Mouse (Mus musculus): Measurements from ENCODE around the gene Dnah10. TPM values are rescaled to one million over a fixed set of nuclear protein-coding genes. Genes with fewer than 3 reads are reported as not detected.
A peak's percentile ranks its signal among the peaks of the same experiment; 100 is the strongest.

The Dnah10 gene
- polyA plus RNA-seq, 1 experiment from 2014 or later: 0.03 TPM

DNA sequence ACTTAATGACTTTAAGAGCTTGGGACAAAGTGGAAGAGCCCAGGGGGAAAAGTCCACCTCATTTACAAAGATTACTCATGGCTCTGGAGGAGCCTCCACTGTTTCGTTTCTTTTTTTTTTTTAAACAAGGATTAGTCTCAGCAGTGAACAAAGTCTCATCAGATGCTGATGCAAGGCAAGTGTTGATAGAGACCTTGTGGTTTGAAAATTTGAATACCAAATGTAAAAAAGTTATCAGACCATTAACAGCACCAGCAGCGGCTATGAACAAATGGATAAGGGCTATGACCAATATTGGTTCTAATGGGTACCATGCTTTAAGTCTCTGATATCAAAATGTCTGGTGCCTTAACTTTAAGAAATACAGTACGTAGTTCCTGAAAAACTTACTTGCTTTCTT is 124.1 kb downstream of the Dnah10 start:
- no peaks in the 10 kb centered on the region for H3K9me3 ChIP-seq (ENCODE audit: control insufficient read depth, low read length)
- ATAC-seq (ENCODE audit: insufficient read depth, low FRiP score, low TSS enrichment) (no peak), DNase-seq (ENCODE audit: low spot score) (no peak)
- H3K27ac ChIP-seq (ENCODE audit: low read depth, low read length): no peak overlapping the region
- no peak overlapping the region for H3K4me2 ChIP-seq (ENCODE audit: low read depth)
- no peaks in the 10 kb centered on the region for H3K4me1 ChIP-seq (ENCODE audit: control insufficient read depth, insufficient read depth, low read length)
- WGBS: 85% methylated on average over 3 of the region's 3 CpGs
- no peak overlapping the region for H3K4me3 ChIP-seq (ENCODE audit: low read depth, low read length)
- H3K36me3 ChIP-seq (ENCODE audit: control insufficient read depth, insufficient read depth, low read length): no peaks in the 10 kb centered on the region
- no peak overlapping the region for H3K9ac ChIP-seq (ENCODE audit: low read length)
- no peaks in the 10 kb centered on the region for H3K27me3 ChIP-seq (ENCODE audit: control insufficient read depth, insufficient read depth, low read length)

DNA sequence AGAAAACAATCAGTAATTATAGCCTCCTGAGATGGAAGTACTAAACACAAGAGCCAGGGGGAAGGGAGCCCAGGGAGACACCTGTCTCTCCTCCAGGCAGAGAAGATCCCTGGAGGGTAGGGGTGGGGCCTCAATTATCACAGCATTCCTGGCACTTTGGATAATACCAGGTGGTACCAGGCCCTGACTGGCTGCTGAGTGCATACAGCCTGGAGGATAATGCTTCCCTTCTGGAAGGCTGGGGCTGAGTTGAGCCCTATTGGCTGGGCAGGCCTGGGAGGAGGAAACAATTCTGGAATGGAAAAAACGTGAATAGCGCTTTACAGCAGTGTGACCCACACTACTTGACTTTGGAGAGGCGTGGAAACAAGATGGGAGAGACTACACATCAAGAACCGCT is 126.7 kb downstream of the Dnah10 start:
- ATAC-seq (ENCODE audit: insufficient read depth, low FRiP score, low TSS enrichment): no peak
- WGBS: 39% methylated on average over 4 of the region's 4 CpGs
- no peak overlapping the region for H3K4me2 ChIP-seq (ENCODE audit: low read depth)
- H3K4me1 ChIP-seq (ENCODE audit: control insufficient read depth, insufficient read depth, low read length): no peaks in the 10 kb centered on the region
- H3K27ac ChIP-seq (ENCODE audit: low read depth, low read length): no peak overlapping the region
- H3K4me3 ChIP-seq (ENCODE audit: low read depth, low read length): no peak overlapping the region
- H3K27me3 ChIP-seq (ENCODE audit: control insufficient read depth, insufficient read depth, low read length): no peaks in the 10 kb centered on the region
- H3K9me3 ChIP-seq (ENCODE audit: control insufficient read depth, low read length): no peaks in the 10 kb centered on the region
- no peak overlapping the region for H3K9ac ChIP-seq (ENCODE audit: low read length)
- H3K36me3 ChIP-seq (ENCODE audit: control insufficient read depth, insufficient read depth, low read length): no peaks in the 10 kb centered on the region
- no peak for DNase-seq (ENCODE audit: low spot score)

DNA sequence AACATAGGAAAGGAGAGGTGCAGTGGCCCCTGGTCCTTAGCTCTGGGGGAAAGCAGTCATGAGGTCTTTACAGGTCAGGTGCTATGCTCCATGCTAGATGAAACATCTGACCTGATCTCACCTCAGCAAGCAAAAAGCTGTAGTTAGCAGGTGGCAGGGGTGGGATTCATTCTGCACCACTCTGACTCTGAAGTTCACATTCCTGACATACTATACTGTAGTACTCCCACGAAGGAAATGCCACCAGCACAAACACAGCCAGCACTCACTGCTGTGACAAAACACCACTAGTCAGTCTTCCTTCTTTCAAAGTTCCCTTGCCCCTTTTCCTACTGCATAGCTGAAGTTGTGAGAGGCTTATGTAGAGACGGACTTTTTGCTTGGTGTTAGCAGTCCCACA is 127.4 kb downstream of the Dnah10 start:
- 39% methylated on average over 2 of the region's 2 CpGs for WGBS
- Histone ChIP-seq H3K9ac (ENCODE audit: low read length) (no peak overlapping the region), H3K4me2 (ENCODE audit: low read depth) (no peak overlapping the region), H3K36me3 (ENCODE audit: control insufficient read depth, insufficient read depth, low read length) (no peaks in the 10 kb centered on the region), H3K4me3 (ENCODE audit: low read depth, low read length) (no peak overlapping the region), H3K27ac (ENCODE audit: low read depth, low read length) (no peak overlapping the region), H3K9me3 (ENCODE audit: control insufficient read depth, low read length) (no peaks in the 10 kb centered on the region), H3K4me1 (ENCODE audit: control insufficient read depth, insufficient read depth, low read length) (no peaks in the 10 kb centered on the region), H3K27me3 (ENCODE audit: control insufficient read depth, insufficient read depth, low read length) (no peaks in the 10 kb centered on the region)
- ATAC-seq (ENCODE audit: insufficient read depth, low FRiP score, low TSS enrichment): no peak
- DNase-seq (ENCODE audit: low spot score): no peak

DNA sequence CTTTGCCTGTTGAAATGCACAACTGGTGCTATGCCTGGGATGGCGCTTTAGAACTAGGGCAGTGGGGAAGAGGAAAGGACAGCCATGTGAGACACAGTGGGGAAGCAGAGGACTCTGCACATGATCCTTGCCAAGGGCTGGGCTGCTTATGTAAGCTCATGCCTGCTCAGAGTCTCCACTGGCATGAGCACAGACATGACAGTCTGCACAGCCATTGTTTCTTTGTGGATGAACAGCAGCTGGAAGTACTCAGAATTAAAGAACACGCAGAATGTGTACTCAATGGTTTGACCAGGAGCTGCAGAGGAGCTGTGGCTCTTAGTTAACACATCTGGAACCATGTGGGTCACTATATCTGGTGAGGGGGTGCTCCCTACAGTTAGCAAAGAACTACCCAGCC is 128.2 kb downstream of the Dnah10 start:
- Histone ChIP-seq H3K4me3 (ENCODE audit: low read depth, low read length) (no peak overlapping the region), H3K36me3 (ENCODE audit: control insufficient read depth, insufficient read depth, low read length) (no peaks in the 10 kb centered on the region), H3K4me2 (ENCODE audit: low read depth) (no peak overlapping the region), H3K27ac (ENCODE audit: low read depth, low read length) (no peak overlapping the region), H3K9ac (ENCODE audit: low read length) (no peak overlapping the region), H3K27me3 (ENCODE audit: control insufficient read depth, insufficient read depth, low read length) (no peaks in the 10 kb centered on the region), H3K9me3 (ENCODE audit: control insufficient read depth, low read length) (no peaks in the 10 kb centered on the region), H3K4me1 (ENCODE audit: control insufficient read depth, insufficient read depth, low read length) (no peaks in the 10 kb centered on the region)
- 82% methylated on average over 2 of the region's 2 CpGs for WGBS
- ATAC-seq (ENCODE audit: insufficient read depth, low FRiP score, low TSS enrichment): no peak
- no peak for DNase-seq (ENCODE audit: low spot score)

DNA sequence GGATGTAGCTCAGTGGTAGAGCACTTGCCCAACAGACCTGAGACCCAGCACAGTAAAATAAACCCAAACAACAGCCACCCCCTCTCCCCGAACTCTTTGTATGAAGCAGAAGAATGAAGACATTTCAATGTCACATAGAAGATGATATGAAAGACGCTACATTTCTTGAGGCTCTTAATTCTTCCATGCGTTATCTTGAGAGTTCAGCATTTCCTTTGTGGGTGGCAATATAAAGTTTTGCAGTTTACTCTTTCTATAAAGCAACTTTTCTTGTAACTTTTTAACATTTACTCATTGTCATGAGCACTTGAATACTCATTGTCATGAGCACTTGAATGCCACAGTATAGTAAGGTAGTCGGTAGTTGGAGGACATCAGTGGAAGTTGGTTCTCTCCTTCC is 129.3 kb downstream of the Dnah10 start:
- H3K27ac ChIP-seq (ENCODE audit: low read depth, low read length): no peak overlapping the region
- H3K4me2 ChIP-seq (ENCODE audit: low read depth): no peak overlapping the region
- DNase-seq (ENCODE audit: low spot score) (no peak), ATAC-seq (ENCODE audit: insufficient read depth, low FRiP score, low TSS enrichment) (no peak)
- H3K4me3 ChIP-seq (ENCODE audit: low read depth, low read length): no peak overlapping the region
- H3K9ac ChIP-seq (ENCODE audit: low read length): no peak overlapping the region
- H3K4me1 ChIP-seq (ENCODE audit: control insufficient read depth, insufficient read depth, low read length): no peaks in the 10 kb centered on the region
- 88% methylated on average over 4 of the region's 4 CpGs for WGBS
- H3K36me3 ChIP-seq (ENCODE audit: control insufficient read depth, insufficient read depth, low read length): no peaks in the 10 kb centered on the region
- no peaks in the 10 kb centered on the region for H3K27me3 ChIP-seq (ENCODE audit: control insufficient read depth, insufficient read depth, low read length)
- H3K9me3 ChIP-seq (ENCODE audit: control insufficient read depth, low read length): no peaks in the 10 kb centered on the region

DNA sequence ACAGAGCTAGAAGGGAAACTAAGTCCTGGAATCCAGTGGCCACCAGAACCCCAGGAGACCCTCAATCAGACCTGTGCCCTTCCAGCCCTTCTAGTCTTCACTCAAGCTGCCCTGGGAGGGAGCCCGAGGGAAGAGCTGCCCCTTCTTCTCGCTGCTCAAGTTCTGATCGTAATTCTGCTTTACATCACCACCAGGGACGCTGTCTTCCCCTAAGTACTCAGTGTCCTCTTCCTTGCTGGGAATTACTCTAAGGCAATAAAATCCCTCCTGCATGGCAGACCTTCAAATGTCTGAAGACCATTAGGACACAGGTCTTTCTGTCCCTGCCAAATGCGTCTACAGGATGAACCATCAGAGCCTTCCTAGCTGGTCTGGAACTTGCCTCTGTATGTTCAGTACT is 135.1 kb downstream of the Dnah10 start:
- no peaks in the 10 kb centered on the region for H3K9me3 ChIP-seq (ENCODE audit: control insufficient read depth, low read length)
- H3K9ac ChIP-seq (ENCODE audit: low read length): no peak overlapping the region
- H3K4me2 ChIP-seq (ENCODE audit: low read depth): no peak overlapping the region
- peaks cover 12% of the 10 kb centered on the region; the same call in 1 of the 2 replicates for H3K4me1 ChIP-seq (ENCODE audit: control insufficient read depth, insufficient read depth, low read length)
- no peaks in the 10 kb centered on the region for H3K36me3 ChIP-seq (ENCODE audit: control insufficient read depth, insufficient read depth, low read length)
- WGBS: 4% methylated on average over 5 of the region's 5 CpGs
- DNase-seq (ENCODE audit: low spot score) (peak; percentile 43), ATAC-seq (ENCODE audit: insufficient read depth, low FRiP score, low TSS enrichment) (no peak)
- H3K27ac ChIP-seq (ENCODE audit: low read depth, low read length): no peak overlapping the region
- no peak overlapping the region for H3K4me3 ChIP-seq (ENCODE audit: low read depth, low read length)
- H3K27me3 ChIP-seq (ENCODE audit: control insufficient read depth, insufficient read depth, low read length): peaks cover 9% of the 10 kb centered on the region; the same call in 1 of the 2 replicates

DNA sequence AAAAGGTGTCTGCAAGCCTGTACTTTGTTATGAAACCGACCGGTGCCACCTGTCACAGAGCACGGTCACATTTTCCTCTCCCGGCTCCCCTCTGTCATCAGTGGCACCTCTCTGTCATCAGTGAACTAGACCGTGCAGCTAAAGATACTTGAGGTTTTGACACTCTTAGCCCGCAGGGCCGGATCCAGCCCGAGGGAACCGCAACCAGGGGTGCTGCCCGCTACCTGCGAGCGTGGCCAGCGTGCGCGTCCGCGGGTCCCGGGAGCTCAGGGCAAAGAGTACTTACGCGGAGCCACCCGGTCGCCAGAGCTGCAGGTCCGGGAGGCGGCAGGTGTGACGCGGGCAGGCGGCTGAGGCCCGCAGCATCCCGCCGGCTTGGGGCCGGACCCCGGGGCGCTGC is 136.6 kb downstream of the Dnah10 start:
- Histone ChIP-seq H3K27ac (ENCODE audit: low read depth, low read length) (peak overlapping the region; percentile 92), H3K36me3 (ENCODE audit: control insufficient read depth, insufficient read depth, low read length) (no peaks in the 10 kb centered on the region), H3K9ac (ENCODE audit: low read length) (peak overlapping the region; percentile 75), H3K4me1 (ENCODE audit: control insufficient read depth, insufficient read depth, low read length) (peaks cover 12% of the 10 kb centered on the region; the same call in 1 of the 2 replicates), H3K27me3 (ENCODE audit: control insufficient read depth, insufficient read depth, low read length) (peaks cover 9% of the 10 kb centered on the region; the same call in 1 of the 2 replicates), H3K4me3 (ENCODE audit: low read depth, low read length) (peak overlapping the region; percentile 96), H3K9me3 (ENCODE audit: control insufficient read depth, low read length) (no peaks in the 10 kb centered on the region), H3K4me2 (ENCODE audit: low read depth) (peak overlapping the region; percentile 92)
- DNase-seq (ENCODE audit: low spot score) (peak; percentile 19), ATAC-seq (ENCODE audit: insufficient read depth, low FRiP score, low TSS enrichment) (no peak)
- WGBS: under 1% methylated on average over 32 of the region's 33 CpGs

DNA sequence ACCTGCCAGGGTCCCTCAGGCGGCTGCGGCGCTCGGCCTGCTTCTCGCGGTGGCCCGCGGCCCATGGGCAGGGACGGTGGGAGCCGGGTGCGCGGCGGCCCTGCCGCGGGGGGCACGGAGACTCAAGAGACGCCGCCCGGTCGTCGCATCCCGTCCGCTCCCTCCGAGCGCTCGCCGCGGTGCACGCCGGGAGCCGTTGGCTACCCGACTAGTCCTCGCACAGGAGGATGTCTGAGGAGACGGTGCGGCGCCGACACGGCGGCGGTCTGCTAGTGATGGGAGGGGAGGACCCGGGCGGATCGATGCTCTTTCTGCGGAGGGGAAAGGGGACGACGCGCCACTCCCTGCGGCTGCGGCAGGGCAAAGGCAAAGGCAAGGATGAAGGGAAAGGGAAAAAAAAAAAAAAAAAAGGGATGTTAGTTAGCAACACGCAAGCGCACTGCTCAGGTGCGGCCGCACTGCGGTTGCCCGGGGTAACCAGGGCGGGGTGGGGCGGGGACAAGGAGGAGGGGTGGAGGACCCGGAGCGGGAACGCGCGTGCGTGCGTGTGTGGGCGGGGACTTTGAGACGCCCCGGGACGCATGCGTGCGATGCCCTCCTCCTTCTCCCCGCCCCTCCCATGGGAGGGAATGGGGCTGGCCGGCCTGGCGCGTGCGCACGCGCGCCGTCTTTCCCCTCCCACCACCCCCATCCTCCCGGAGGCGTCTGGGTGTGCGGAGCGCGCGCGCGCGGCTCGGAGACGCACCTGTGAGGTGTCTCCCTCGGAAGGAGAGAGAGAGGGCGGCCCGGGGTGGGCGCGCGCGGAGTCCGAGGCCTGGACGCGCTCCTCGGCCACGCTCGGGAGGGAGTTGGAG is 137.4 kb downstream of the Dnah10 start, which contains the start of the genes Ccdc92 and Zfp664:
TSS of gene Ccdc92 (minus strand) at position 412 of the 854 bp plus-strand sequence.
TSS of gene Zfp664 (plus strand) at position 679 of the 854 bp plus-strand sequence.
- Histone ChIP-seq H3K4me3 (ENCODE audit: low read depth, low read length) (peak within 1 kb of the TSS; percentile 96), H3K9ac (ENCODE audit: low read length) (peak within 1 kb of the TSS; percentile 91), H3K27ac (ENCODE audit: low read depth, low read length) (peak within 1 kb of the TSS; percentile 92), H3K4me2 (ENCODE audit: low read depth) (peak within 1 kb of the TSS; percentile 92), H3K36me3 (ENCODE audit: control insufficient read depth, insufficient read depth, low read length) (no peaks in the 10 kb centered on the region), H3K27me3 (ENCODE audit: control insufficient read depth, insufficient read depth, low read length) (peaks cover 9% of the 10 kb centered on the region; the same call in 1 of the 2 replicates), H3K9me3 (ENCODE audit: control insufficient read depth, low read length) (no peaks in the 10 kb centered on the region), H3K4me1 (ENCODE audit: control insufficient read depth, insufficient read depth, low read length) (peaks cover 12% of the 10 kb centered on the region; the same call in 1 of the 2 replicates)
- ATAC-seq (ENCODE audit: insufficient read depth, low FRiP score, low TSS enrichment): peak; percentile 84
- peak; percentile 100 for DNase-seq (ENCODE audit: low spot score)
- under 1% methylated on average over 90 of the region's 103 CpGs for WGBS
